Mouse (Mus musculus) lung, embryonic 14.5 days (tissue): Measurements from ENCODE around the gene Gm48551. TPM values are rescaled to one million over a fixed set of nuclear protein-coding genes. Genes with fewer than 3 reads are reported as not detected.
A peak's percentile ranks its signal among the peaks of the same experiment; 100 is the strongest.

Source experiments
- ATAC-seq: fragments of 200-750 bp; cut with Nextera tagmentation; 2 replicates; pipeline ENCODE4 v1.8.0; 2017; ENCODE audit warnings: mild to moderate bottlenecking, moderate TSS enrichment, moderate library complexity; ENCODE audit not compliant: insufficient read depth
- DNase-seq: peaks from one replicate; pipeline ENCODE4 v3.0.0-alpha.2; 2015
- H3K27ac ChIP-seq: fragments of 300-500 bp; sonication (generic); 2 replicates; pipeline ENCODE4 v1.5.1; 2014; ENCODE audit warnings: low read depth, mild to moderate bottlenecking, moderate library complexity
- H3K27me3 ChIP-seq: fragments of 300-500 bp; sonication (generic); 2 replicates; pipeline ENCODE4 v1.6.1; 2014; ENCODE audit warnings: low read length, control low read depth; ENCODE audit not compliant: insufficient read depth
- H3K36me3 ChIP-seq: fragments of 300-500 bp; sonication (generic); 2 replicates; pipeline ENCODE4 v1.6.1; 2014; ENCODE audit warnings: control low read depth; ENCODE audit not compliant: insufficient read depth
- H3K4me1 ChIP-seq: fragments of 300-500 bp; sonication (generic); 2 replicates; pipeline ENCODE4 v1.6.1; 2014; ENCODE audit warnings: antibody characterized with exemption, control low read depth; ENCODE audit not compliant: insufficient read depth
- H3K4me2 ChIP-seq: fragments of 300-500 bp; sonication (generic); 2 replicates; pipeline ENCODE4 v1.6.1; 2014; ENCODE audit warnings: mild to moderate bottlenecking
- H3K4me3 ChIP-seq: fragments of 300-500 bp; sonication (generic); 2 replicates; pipeline ENCODE4 v1.5.1; 2014; ENCODE audit warnings: low read depth, low read length
- H3K9ac ChIP-seq: fragments of 300-500 bp; sonication (generic); 2 replicates; pipeline ENCODE4 v1.6.1; 2014
- H3K9me3 ChIP-seq: fragments of 300-500 bp; sonication (generic); 2 replicates; pipeline ENCODE4 v1.6.1; 2016; ENCODE audit warnings: low read depth, low read length, control low read depth
- CTCF ChIP-seq: IDR thresholded peaks from 2 replicates; pipeline ENCODE4 v1.5.1; 2016; ENCODE audit warnings: antibody characterized with exemption, low read depth
- WGBS: fragments of 180-500 bp; shearing (Covaris S2); extraction: QIAGEN DNeasy Blood & Tissue Kit; methylation state at CpG from one replicate; pipeline ENCODE4 v1.1.7; 2014; 5-methylcytosine and 5-hydroxymethylcytosine counted together
- polyA plus RNA-seq: library from polyadenylated mRNA; unstranded; fragments of >200 nt; fragmentation: Nextera tagmentation; extraction: Ambion mirVana; gene quantifications from 2 replicates; pipeline ENCODE4 v1.2.1, GENCODE M21; 2014

The Gm48551 gene
- polyA plus RNA-seq, 1 experiment from 2014 or later, result 3.8 TPM

- TF ChIP-seq CTCF, result peak; percentile 20
- peak; percentile 89 for DNase-seq
- peaks cover 51% of the 10 kb centered on the region for H3K4me1 ChIP-seq
- no peaks in the 10 kb centered on the region for H3K27me3 ChIP-seq
- no peaks in the 10 kb centered on the region for H3K9me3 ChIP-seq
- H3K36me3 ChIP-seq, result peaks cover 20% of the 10 kb centered on the region
- H3K4me3 ChIP-seq, result peak overlapping the region; percentile 15; the same call in 1 of the 2 replicates
- WGBS, result 26% methylated on average over 26 of the region's 26 CpGs
- peak overlapping the region; percentile 48 for H3K4me2 ChIP-seq
- peak; percentile 4; the same call in 1 of the 2 replicates for ATAC-seq
- peak overlapping the region; percentile 92 for H3K27ac ChIP-seq
- H3K9ac ChIP-seq, result peak overlapping the region; percentile 42
Observed at GRCm38 (mm10) chr10:81413310-81414261, 29.3 kb downstream of the Gm48551 start.

- ATAC-seq, result no peak
- Histone ChIP-seq H3K4me1 (peaks cover 54% of the 10 kb centered on the region), H3K9me3 (no peaks in the 10 kb centered on the region), H3K27ac (peak overlapping the region; percentile 92), H3K4me3 (no peak overlapping the region), H3K4me2 (peak overlapping the region; percentile 48), H3K36me3 (peaks cover 21% of the 10 kb centered on the region; the same call in 1 of the 2 replicates), H3K9ac (no peak overlapping the region), H3K27me3 (no peaks in the 10 kb centered on the region)
- no peak for DNase-seq
- no peak for TF ChIP-seq CTCF
Observed at GRCm38 (mm10) chr10:81414682-81415081, 30.4 kb downstream of the Gm48551 start.

GRCm38 (mm10) chr10:81415146-81415545, 30.9 kb downstream of the Gm48551 start:
- Histone ChIP-seq H3K4me2 (no peak overlapping the region), H3K4me3 (no peak overlapping the region), H3K9me3 (no peaks in the 10 kb centered on the region), H3K27me3 (no peaks in the 10 kb centered on the region), H3K9ac (no peak overlapping the region), H3K4me1 (peaks cover 54% of the 10 kb centered on the region), H3K27ac (no peak overlapping the region), H3K36me3 (peaks cover 25% of the 10 kb centered on the region)
- ATAC-seq, result no peak
- TF ChIP-seq CTCF, result no peak
- WGBS, result 75% methylated on average over 5 of the region's 5 CpGs
- DNase-seq, result no peak

GRCm38 (mm10) chr10:81415549-81416310, 31.5 kb downstream of the Gm48551 start:
- no peak for DNase-seq
- no peaks in the 10 kb centered on the region for H3K9me3 ChIP-seq
- H3K9ac ChIP-seq, result no peak overlapping the region
- peaks cover 31% of the 10 kb centered on the region for H3K36me3 ChIP-seq
- no peak overlapping the region for H3K27ac ChIP-seq
- WGBS, result 57% methylated on average over 17 of the region's 17 CpGs
- no peak overlapping the region for H3K4me3 ChIP-seq
- no peak overlapping the region for H3K4me2 ChIP-seq
- no peaks in the 10 kb centered on the region for H3K27me3 ChIP-seq
- H3K4me1 ChIP-seq, result peaks cover 54% of the 10 kb centered on the region
- no peak for ATAC-seq
- no peak for TF ChIP-seq CTCF

GRCm38 (mm10) chr10:81416581-81417226, 32.4 kb downstream of the Gm48551 start:
- peak; percentile 68 for ATAC-seq
- peak; percentile 78 for TF ChIP-seq CTCF
- 1% methylated on average over 22 of the region's 26 CpGs for WGBS
- H3K9ac ChIP-seq, result peak overlapping the region; percentile 53
- peaks cover 50% of the 10 kb centered on the region for H3K4me1 ChIP-seq
- peak overlapping the region; percentile 22 for H3K4me3 ChIP-seq
- peaks cover 35% of the 10 kb centered on the region for H3K36me3 ChIP-seq
- H3K27ac ChIP-seq, result peak overlapping the region; percentile 78
- peak; percentile 88 for DNase-seq
- no peaks in the 10 kb centered on the region for H3K9me3 ChIP-seq
- H3K27me3 ChIP-seq, result no peaks in the 10 kb centered on the region
- peak overlapping the region; percentile 64 for H3K4me2 ChIP-seq

GRCm38 (mm10) chr10:81417227-81418215, 33.3 kb downstream of the Gm48551 start:
- Histone ChIP-seq H3K9ac (peak overlapping the region; percentile 53), H3K4me1 (peaks cover 41% of the 10 kb centered on the region), H3K27ac (peak overlapping the region; percentile 78), H3K4me2 (peak overlapping the region; percentile 64), H3K9me3 (no peaks in the 10 kb centered on the region), H3K27me3 (no peaks in the 10 kb centered on the region), H3K36me3 (peaks cover 33% of the 10 kb centered on the region), H3K4me3 (peak overlapping the region; percentile 22)
- DNase-seq (no peak), ATAC-seq (no peak)
- 42% methylated on average over 12 of the region's 12 CpGs for WGBS
- TF ChIP-seq CTCF, result no peak
